Mouse (Mus musculus): Measurements from ENCODE around the gene Sf3a1.

Sf3a1 gene

GRCm38 (mm10) chr11:4195597-4196031 lies 35.5 kb downstream of the Sf3a1 start:
- Histone ChIP-seq H3K9me3 (ENCODE audit: low read length) (no peaks in the 10 kb centered on the region), H3K36me3 (ENCODE audit: insufficient read depth, low read length) (peaks cover 76% of the 10 kb centered on the region), H3K4me3 (replicated peaks; ENCODE audit: low read length) (no peak overlapping the region), H3K4me1 (replicated peaks; ENCODE audit: low read depth, low read length) (peaks cover 36% of the 10 kb centered on the region), H3K27me3 (ENCODE audit: insufficient read depth, low read length) (no peaks in the 10 kb centered on the region)
- no peak for TF ChIP-seq NANOG (IDR thresholded peaks at IDR 0.05; ENCODE audit: borderline replicate concordance, low read length)
- TF ChIP-seq CTCF (conservative IDR thresholded peaks at IDR 0.05; ENCODE audit: low read length), result no peak
- no peak for TF ChIP-seq POU5F1 (IDR thresholded peaks at IDR 0.05; ENCODE audit: borderline replicate concordance, low read length)

GRCm38 (mm10) chr11:4196636-4197035 lies 36.5 kb downstream of the Sf3a1 start:
- TF ChIP-seq NANOG (IDR thresholded peaks at IDR 0.05; ENCODE audit: borderline replicate concordance, low read length) (no peak), POU5F1 (IDR thresholded peaks at IDR 0.05; ENCODE audit: borderline replicate concordance, low read length) (no peak), CTCF (conservative IDR thresholded peaks at IDR 0.05; ENCODE audit: low read length) (no peak)
- H3K9me3 ChIP-seq (ENCODE audit: low read length), result no peaks in the 10 kb centered on the region
- H3K4me3 ChIP-seq (replicated peaks; ENCODE audit: low read length), result no peak overlapping the region

GRCm38 (mm10) chr11:4197691-4198090 lies 37.5 kb downstream of the Sf3a1 start:
- no peaks in the 10 kb centered on the region for H3K9me3 ChIP-seq (ENCODE audit: low read length)
- peaks cover 62% of the 10 kb centered on the region for H3K36me3 ChIP-seq (ENCODE audit: insufficient read depth, low read length)
- no peak overlapping the region for H3K4me3 ChIP-seq (replicated peaks; ENCODE audit: low read length)
- H3K4me1 ChIP-seq (replicated peaks; ENCODE audit: low read depth, low read length), result peaks cover 29% of the 10 kb centered on the region
- TF ChIP-seq NANOG (IDR thresholded peaks at IDR 0.05; ENCODE audit: borderline replicate concordance, low read length), result no peak
- no peak for TF ChIP-seq POU5F1 (IDR thresholded peaks at IDR 0.05; ENCODE audit: borderline replicate concordance, low read length)
- TF ChIP-seq CTCF (conservative IDR thresholded peaks at IDR 0.05; ENCODE audit: low read length), result no peak
- H3K27me3 ChIP-seq (ENCODE audit: insufficient read depth, low read length), result no peaks in the 10 kb centered on the region

More at GRCm38 (mm10) chr11:4196636-4197035, 36.5 kb downstream of the Sf3a1 start:
- Histone ChIP-seq H3K27me3 (ENCODE audit: insufficient read depth, low read length) (no peaks in the 10 kb centered on the region), H3K36me3 (ENCODE audit: insufficient read depth, low read length) (peaks cover 67% of the 10 kb centered on the region), H3K4me1 (replicated peaks; ENCODE audit: low read depth, low read length) (peaks cover 27% of the 10 kb centered on the region)

- H3K36me3 ChIP-seq (ENCODE audit: insufficient read depth, low read length), result peaks cover 51% of the 10 kb centered on the region
- no peaks in the 10 kb centered on the region for H3K27me3 ChIP-seq (ENCODE audit: insufficient read depth, low read length)
- H3K4me3 ChIP-seq (replicated peaks; ENCODE audit: low read length), result no peak overlapping the region
- H3K9me3 ChIP-seq (ENCODE audit: low read length), result no peaks in the 10 kb centered on the region
- TF ChIP-seq POU5F1 (IDR thresholded peaks at IDR 0.05; ENCODE audit: borderline replicate concordance, low read length), result no peak
- no peak for TF ChIP-seq CTCF (conservative IDR thresholded peaks at IDR 0.05; ENCODE audit: low read length)
- no peak for TF ChIP-seq NANOG (IDR thresholded peaks at IDR 0.05; ENCODE audit: borderline replicate concordance, low read length)
- H3K4me1 ChIP-seq (replicated peaks; ENCODE audit: low read depth, low read length), result peaks cover 19% of the 10 kb centered on the region
Measured at GRCm38 (mm10) chr11:4201981-4202700, 42.0 kb downstream of the Sf3a1 start.

- peaks cover 9% of the 10 kb centered on the region for H3K4me1 ChIP-seq (replicated peaks; ENCODE audit: low read depth, low read length)
- H3K36me3 ChIP-seq (ENCODE audit: insufficient read depth, low read length), result peaks cover 53% of the 10 kb centered on the region
- TF ChIP-seq POU5F1 (IDR thresholded peaks at IDR 0.05; ENCODE audit: borderline replicate concordance, low read length) (no peak), NANOG (IDR thresholded peaks at IDR 0.05; ENCODE audit: borderline replicate concordance, low read length) (no peak), CTCF (conservative IDR thresholded peaks at IDR 0.05; ENCODE audit: low read length) (no peak)
- no peaks in the 10 kb centered on the region for H3K9me3 ChIP-seq (ENCODE audit: low read length)
- no peaks in the 10 kb centered on the region for H3K27me3 ChIP-seq (ENCODE audit: insufficient read depth, low read length)
- H3K4me3 ChIP-seq (replicated peaks; ENCODE audit: low read length), result no peak overlapping the region
Measured at GRCm38 (mm10) chr11:4202995-4203704, 43.0 kb downstream of the Sf3a1 start.

- Histone ChIP-seq H3K36me3 (ENCODE audit: insufficient read depth, low read length) (peaks cover 55% of the 10 kb centered on the region), H3K9me3 (ENCODE audit: low read length) (no peaks in the 10 kb centered on the region), H3K4me3 (replicated peaks; ENCODE audit: low read length) (no peak overlapping the region), H3K27me3 (ENCODE audit: insufficient read depth, low read length) (no peaks in the 10 kb centered on the region), H3K4me1 (replicated peaks; ENCODE audit: low read depth, low read length) (peaks cover 9% of the 10 kb centered on the region)
- TF ChIP-seq CTCF (conservative IDR thresholded peaks at IDR 0.05; ENCODE audit: low read length) (no peak), NANOG (IDR thresholded peaks at IDR 0.05; ENCODE audit: borderline replicate concordance, low read length) (no peak)
Measured at GRCm38 (mm10) chr11:4203705-4204074, 43.5 kb downstream of the Sf3a1 start.

GRCm38 (mm10) chr11:4205097-4205655 lies 45.0 kb downstream of the Sf3a1 start:
- peaks cover 9% of the 10 kb centered on the region for H3K4me1 ChIP-seq (replicated peaks; ENCODE audit: low read depth, low read length)
- peaks cover 67% of the 10 kb centered on the region for H3K36me3 ChIP-seq (ENCODE audit: insufficient read depth, low read length)
- H3K27me3 ChIP-seq (ENCODE audit: insufficient read depth, low read length), result no peaks in the 10 kb centered on the region
- no peaks in the 10 kb centered on the region for H3K9me3 ChIP-seq (ENCODE audit: low read length)
- TF ChIP-seq NANOG (IDR thresholded peaks at IDR 0.05; ENCODE audit: borderline replicate concordance, low read length) (no peak), POU5F1 (IDR thresholded peaks at IDR 0.05; ENCODE audit: borderline replicate concordance, low read length) (no peak), CTCF (conservative IDR thresholded peaks at IDR 0.05; ENCODE audit: low read length) (no peak)
- no peak overlapping the region for H3K4me3 ChIP-seq (replicated peaks; ENCODE audit: low read length)

GRCm38 (mm10) chr11:4205951-4206350 lies 45.8 kb downstream of the Sf3a1 start:
- TF ChIP-seq POU5F1 (IDR thresholded peaks at IDR 0.05; ENCODE audit: borderline replicate concordance, low read length), result no peak
- TF ChIP-seq NANOG (IDR thresholded peaks at IDR 0.05; ENCODE audit: borderline replicate concordance, low read length), result no peak
- Histone ChIP-seq H3K4me1 (replicated peaks; ENCODE audit: low read depth, low read length) (peaks cover 9% of the 10 kb centered on the region), H3K36me3 (ENCODE audit: insufficient read depth, low read length) (peaks cover 75% of the 10 kb centered on the region), H3K9me3 (ENCODE audit: low read length) (no peaks in the 10 kb centered on the region), H3K27me3 (ENCODE audit: insufficient read depth, low read length) (no peaks in the 10 kb centered on the region), H3K4me3 (replicated peaks; ENCODE audit: low read length) (no peak overlapping the region)
